Mouse (Mus musculus): ENCODE measurements around the gene Gramd1b. TPM values are rescaled to one million over a fixed set of nuclear protein-coding genes. Genes with fewer than 3 reads are reported as not detected.

The Gramd1b gene
- polyA plus RNA-seq, 1 experiment from 2014 or later, result 5.2 TPM

DNA sequence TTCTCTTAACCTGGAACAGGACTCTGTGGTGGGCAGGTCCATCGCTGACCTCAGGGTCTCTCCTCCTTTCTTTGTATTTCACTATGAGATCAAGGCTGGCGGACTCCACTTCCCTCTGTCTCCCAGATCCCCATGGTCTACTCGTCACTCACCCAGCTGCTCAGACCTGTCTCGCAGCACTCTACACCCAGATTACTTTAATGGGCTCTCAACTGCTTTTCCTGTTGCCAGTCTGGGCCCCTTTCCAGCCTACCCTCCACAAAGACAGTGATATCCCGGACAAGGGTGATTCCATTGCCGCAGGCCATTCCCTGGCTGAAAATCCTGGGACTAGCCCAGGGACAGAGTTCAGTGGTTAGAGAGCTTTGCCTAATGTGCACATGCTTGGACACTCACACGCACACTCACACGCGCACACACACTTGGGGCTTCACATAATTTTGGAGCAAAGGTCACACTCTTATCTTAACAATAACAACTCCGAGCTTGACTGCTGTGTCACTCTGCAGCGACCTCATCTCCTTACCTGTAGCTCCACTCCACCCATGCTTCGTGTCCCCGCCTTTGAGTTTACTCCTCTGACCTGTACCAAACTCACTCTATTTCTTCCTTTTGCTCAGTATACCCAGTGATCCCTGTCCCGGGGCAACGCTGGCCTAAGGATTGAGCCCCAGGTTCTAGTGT lies 110.4 kb downstream of the Gramd1b start:
- no peak overlapping the region for H3K4me3 ChIP-seq (replicated peaks)
- no peaks in the 10 kb centered on the region for H3K4me1 ChIP-seq (replicated peaks)
- WGBS, result 87% methylated on average over 15 of the region's 15 CpGs
- no peaks in the 10 kb centered on the region for H3K36me3 ChIP-seq
- H3K9ac ChIP-seq (replicated peaks), result no peak overlapping the region
- no peak overlapping the region for H3K27ac ChIP-seq
- ATAC-seq (ENCODE audit: insufficient number of reproducible peaks, insufficient read depth, low FRiP score, low TSS enrichment, low read depth), result no peak
- H3K27me3 ChIP-seq, result no peaks in the 10 kb centered on the region
- no peaks in the 10 kb centered on the region for H3K9me3 ChIP-seq
- H3K4me2 ChIP-seq, result no peak overlapping the region

DNA sequence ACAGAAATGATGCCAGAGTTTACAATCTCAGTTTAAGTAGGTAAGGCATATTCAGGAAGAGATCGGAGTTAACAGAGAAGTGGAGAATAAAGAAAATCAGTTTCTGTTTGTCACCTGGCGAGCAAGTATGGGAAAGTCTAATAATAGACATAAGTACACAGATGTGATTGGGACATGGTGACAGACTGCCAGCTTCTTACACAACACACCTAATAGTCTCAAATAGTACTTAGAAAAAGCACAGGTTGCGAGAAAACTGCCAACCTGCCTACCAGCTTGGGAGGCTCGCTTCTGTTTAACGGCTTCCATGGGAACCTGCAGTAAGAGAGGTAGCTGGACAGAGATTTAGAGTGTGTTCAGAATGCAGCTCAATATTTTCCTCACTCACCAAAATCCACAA lies 112.4 kb downstream of the Gramd1b start:
- H3K36me3 ChIP-seq, result no peaks in the 10 kb centered on the region
- no peaks in the 10 kb centered on the region for H3K27me3 ChIP-seq
- no peaks in the 10 kb centered on the region for H3K9me3 ChIP-seq
- no peaks in the 10 kb centered on the region for H3K4me1 ChIP-seq (replicated peaks)
- no peak overlapping the region for H3K4me3 ChIP-seq (replicated peaks)
- no peak overlapping the region for H3K27ac ChIP-seq
- H3K4me2 ChIP-seq, result no peak overlapping the region
- no peak for ATAC-seq (ENCODE audit: insufficient number of reproducible peaks, insufficient read depth, low FRiP score, low TSS enrichment, low read depth)
- WGBS, result 87% methylated on average over 5 of the region's 5 CpGs
- H3K9ac ChIP-seq (replicated peaks), result no peak overlapping the region

DNA sequence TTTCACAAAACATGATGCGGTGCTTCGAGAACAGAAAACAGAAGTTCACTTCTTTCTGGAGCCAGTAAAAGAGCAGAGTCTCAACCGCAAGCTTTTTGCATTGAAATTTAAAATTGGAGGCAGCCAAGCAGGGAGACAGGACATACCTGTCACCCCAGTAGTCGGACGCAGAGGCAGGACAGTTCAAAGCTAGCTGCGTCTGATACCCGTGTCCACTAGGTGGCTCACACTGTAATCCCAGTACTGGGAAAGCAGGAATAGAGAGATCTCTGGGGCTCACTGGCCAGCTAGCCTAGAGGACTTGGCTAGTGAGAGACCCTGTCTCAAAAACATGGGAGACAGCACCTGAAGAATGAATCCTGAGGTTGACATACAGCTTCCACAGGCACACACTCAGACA lies 115.0 kb downstream of the Gramd1b start:
- ATAC-seq (ENCODE audit: insufficient number of reproducible peaks, insufficient read depth, low FRiP score, low TSS enrichment, low read depth), result no peak
- Histone ChIP-seq H3K27ac (no peak overlapping the region), H3K4me3 (replicated peaks) (no peak overlapping the region), H3K4me1 (replicated peaks) (no peaks in the 10 kb centered on the region), H3K9ac (replicated peaks) (no peak overlapping the region), H3K36me3 (no peaks in the 10 kb centered on the region), H3K9me3 (no peaks in the 10 kb centered on the region), H3K4me2 (no peak overlapping the region), H3K27me3 (no peaks in the 10 kb centered on the region)
- WGBS, result 83% methylated on average over 7 of the region's 7 CpGs

DNA sequence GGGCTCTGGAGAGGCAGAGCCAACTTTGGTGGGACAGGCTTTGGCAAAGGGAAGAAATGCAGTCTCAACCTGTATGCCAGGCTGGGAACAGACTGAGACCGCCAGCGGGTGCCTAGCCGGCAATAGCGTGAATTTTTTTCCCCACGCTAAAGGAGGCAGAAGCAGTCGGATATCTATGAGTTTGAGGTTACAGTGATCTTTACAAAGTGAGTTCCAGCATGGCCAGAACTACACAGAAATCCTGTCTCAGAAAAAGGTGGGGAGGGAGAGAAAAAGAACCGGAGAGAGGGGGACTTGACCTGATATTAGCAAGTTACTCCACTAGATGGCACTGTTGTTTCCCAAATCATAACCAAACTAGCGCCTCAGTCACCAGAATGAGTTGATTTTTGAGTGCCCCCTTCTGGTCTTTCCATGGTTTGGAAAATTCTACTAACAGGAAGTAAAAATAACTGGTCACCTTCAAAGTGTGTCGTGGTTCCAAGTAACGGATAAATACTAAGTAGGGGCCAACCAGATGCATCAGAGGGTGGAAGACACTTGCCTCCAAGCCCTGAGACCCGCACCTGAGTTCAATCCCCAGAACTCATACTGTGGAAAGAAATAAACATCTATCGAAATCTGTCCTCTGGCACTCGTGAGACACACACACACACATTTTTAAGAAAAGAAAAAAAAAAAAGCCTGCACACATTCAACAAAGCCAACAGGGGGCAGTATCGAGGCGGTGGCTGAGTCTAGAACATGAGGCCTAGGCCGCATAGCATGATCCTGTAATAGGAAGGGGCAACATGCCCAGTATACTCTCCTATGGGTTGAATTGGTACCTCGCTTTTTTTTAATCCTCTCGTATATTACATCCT lies 116.0 kb downstream of the Gramd1b start:
- no peaks in the 10 kb centered on the region for H3K4me1 ChIP-seq (replicated peaks)
- no peaks in the 10 kb centered on the region for H3K27me3 ChIP-seq
- ATAC-seq (ENCODE audit: insufficient number of reproducible peaks, insufficient read depth, low FRiP score, low TSS enrichment, low read depth), result no peak
- peak overlapping the region; percentile 54; the same call in 1 of the 2 replicates for H3K27ac ChIP-seq
- peak overlapping the region; percentile 87 for H3K4me2 ChIP-seq
- 35% methylated on average over 18 of the region's 18 CpGs for WGBS
- no peaks in the 10 kb centered on the region for H3K36me3 ChIP-seq
- H3K9ac ChIP-seq (replicated peaks), result peak overlapping the region; percentile 64
- H3K4me3 ChIP-seq (replicated peaks), result peak overlapping the region; percentile 53
- H3K9me3 ChIP-seq, result no peaks in the 10 kb centered on the region

DNA sequence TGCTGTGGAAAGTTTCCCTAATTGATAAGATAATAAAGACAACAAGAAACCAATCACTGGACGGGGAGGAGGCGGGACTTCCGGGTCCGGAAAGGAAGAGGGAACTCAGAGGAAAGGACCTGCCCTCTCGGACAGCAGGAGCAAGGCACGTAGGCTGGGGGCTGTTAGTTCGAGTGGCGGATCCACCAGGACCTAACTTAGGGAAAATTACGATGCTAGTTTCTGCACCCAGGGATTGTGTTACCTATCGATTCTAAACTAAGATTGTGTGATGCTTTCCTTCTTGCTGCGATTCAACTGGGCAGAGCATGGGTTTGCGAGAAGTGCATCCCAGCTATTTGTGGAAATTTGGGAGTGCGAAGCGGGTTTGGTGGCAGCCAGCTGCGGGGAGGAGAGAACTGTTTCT lies 116.7 kb downstream of the Gramd1b start:
- Histone ChIP-seq H3K4me2 (peak overlapping the region; percentile 87), H3K9ac (replicated peaks) (peak overlapping the region; percentile 64), H3K27ac (peak overlapping the region; percentile 54; the same call in 1 of the 2 replicates), H3K4me1 (replicated peaks) (no peaks in the 10 kb centered on the region), H3K4me3 (replicated peaks) (peak overlapping the region; percentile 53), H3K36me3 (no peaks in the 10 kb centered on the region), H3K9me3 (no peaks in the 10 kb centered on the region), H3K27me3 (no peaks in the 10 kb centered on the region)
- 1% methylated on average over 15 of the region's 15 CpGs for WGBS
- ATAC-seq (ENCODE audit: insufficient number of reproducible peaks, insufficient read depth, low FRiP score, low TSS enrichment, low read depth), result no peak

DNA sequence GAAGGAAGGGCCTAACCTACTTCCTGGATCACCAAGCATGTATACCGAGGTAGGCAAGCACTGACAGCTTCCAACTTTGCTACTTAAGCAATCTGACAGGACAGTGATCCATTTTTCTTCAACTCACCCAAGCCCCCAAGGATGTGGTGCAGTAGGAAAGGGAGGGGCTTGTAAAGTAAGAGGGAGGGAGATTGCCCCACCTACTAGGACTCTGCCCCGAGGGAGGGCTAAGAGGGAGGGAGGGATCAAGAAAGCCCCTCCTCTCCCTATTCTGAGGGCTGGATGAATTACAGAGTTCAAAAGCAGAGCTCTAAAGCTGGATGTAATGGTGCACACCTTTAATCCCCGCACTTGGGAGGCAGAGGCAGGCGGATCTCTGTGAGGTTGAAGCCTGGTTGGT lies 117.6 kb downstream of the Gramd1b start:
- no peak for ATAC-seq (ENCODE audit: insufficient number of reproducible peaks, insufficient read depth, low FRiP score, low TSS enrichment, low read depth)
- H3K27ac ChIP-seq, result no peak overlapping the region
- 88% methylated on average over 4 of the region's 4 CpGs for WGBS
- no peak overlapping the region for H3K9ac ChIP-seq (replicated peaks)
- H3K9me3 ChIP-seq, result no peaks in the 10 kb centered on the region
- no peak overlapping the region for H3K4me2 ChIP-seq
- no peaks in the 10 kb centered on the region for H3K27me3 ChIP-seq
- 0 out of 2 replicates have a peak, but pooled peaks cover 3% of the 10 kb centered on the region for H3K4me1 ChIP-seq (replicated peaks)
- no peaks in the 10 kb centered on the region for H3K36me3 ChIP-seq
- H3K4me3 ChIP-seq (replicated peaks), result no peak overlapping the region

DNA sequence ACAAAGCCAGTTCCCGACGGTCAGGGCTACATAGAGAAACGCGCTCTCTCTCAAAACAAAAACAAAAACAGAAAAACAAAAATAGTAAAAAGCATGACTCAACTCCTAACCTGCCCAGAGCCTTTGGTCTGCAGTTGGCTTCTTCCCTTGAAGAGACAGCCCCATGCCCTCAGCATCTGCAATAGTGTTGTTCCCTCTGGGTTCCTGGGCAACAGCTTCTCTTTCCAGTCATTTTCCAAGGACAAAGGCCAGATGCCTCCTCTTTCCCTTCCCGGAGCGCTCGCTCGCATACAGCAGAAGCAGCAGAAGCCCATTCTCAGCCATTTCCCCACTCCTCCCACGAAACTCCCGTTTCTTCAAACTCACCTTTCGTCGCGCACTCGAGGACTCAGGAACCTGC lies 118.3 kb downstream of the Gramd1b start:
- Histone ChIP-seq H3K4me1 (replicated peaks) (0 out of 2 replicates have a peak, but pooled peaks cover 3% of the 10 kb centered on the region), H3K4me3 (replicated peaks) (no peak overlapping the region), H3K27ac (no peak overlapping the region), H3K36me3 (no peaks in the 10 kb centered on the region), H3K9ac (replicated peaks) (no peak overlapping the region), H3K9me3 (no peaks in the 10 kb centered on the region), H3K4me2 (no peak overlapping the region), H3K27me3 (no peaks in the 10 kb centered on the region)
- 94% methylated on average over 14 of the region's 14 CpGs for WGBS
- ATAC-seq (ENCODE audit: insufficient number of reproducible peaks, insufficient read depth, low FRiP score, low TSS enrichment, low read depth), result no peak

DNA sequence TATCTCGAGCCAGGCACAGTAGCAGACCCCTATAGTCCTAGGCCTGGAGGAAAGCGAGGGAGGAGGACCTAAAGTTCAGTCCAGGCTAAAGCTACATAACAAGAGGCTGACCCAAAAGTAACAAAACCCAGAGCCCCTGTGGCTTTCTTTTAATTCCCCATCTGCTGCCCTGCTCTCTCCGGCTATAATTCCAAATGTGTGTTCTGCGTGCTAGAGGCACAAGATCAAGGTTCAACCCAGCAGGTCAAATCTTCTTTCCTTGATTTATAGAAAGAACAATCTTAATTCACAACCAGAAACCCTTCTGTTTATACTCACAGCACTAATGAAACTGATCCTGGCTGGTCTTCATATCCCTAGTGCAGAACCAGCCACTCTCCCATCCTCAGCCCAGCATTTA lies 118.9 kb downstream of the Gramd1b start:
- H3K4me3 ChIP-seq (replicated peaks), result no peak overlapping the region
- WGBS, result 80% methylated on average over 4 of the region's 4 CpGs
- no peak overlapping the region for H3K27ac ChIP-seq
- 0 out of 2 replicates have a peak, but pooled peaks cover 3% of the 10 kb centered on the region for H3K4me1 ChIP-seq (replicated peaks)
- no peak for ATAC-seq (ENCODE audit: insufficient number of reproducible peaks, insufficient read depth, low FRiP score, low TSS enrichment, low read depth)
- H3K9me3 ChIP-seq, result no peaks in the 10 kb centered on the region
- no peak overlapping the region for H3K9ac ChIP-seq (replicated peaks)
- no peaks in the 10 kb centered on the region for H3K27me3 ChIP-seq
- H3K36me3 ChIP-seq, result no peaks in the 10 kb centered on the region
- no peak overlapping the region for H3K4me2 ChIP-seq

DNA sequence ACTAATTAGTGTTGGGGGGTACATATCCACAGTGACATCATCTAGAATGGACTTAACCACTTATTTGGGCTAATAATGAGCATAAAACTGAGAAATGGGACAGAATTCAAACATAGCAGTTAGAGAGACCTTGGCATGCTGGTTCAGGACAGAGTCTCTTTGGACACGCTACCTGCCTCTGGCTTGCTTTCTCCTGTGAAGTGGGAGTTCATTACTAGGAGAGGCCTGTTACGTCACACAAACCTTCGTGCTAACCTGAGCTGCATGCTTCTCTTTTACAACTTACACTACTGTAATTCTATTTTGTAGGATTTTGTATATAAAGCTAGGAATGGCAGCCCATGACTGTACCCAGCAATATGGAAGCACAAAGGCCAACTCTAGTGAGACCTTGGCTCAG lies 120.3 kb downstream of the Gramd1b start:
- WGBS, result 90% methylated on average over 3 of the region's 3 CpGs
- Histone ChIP-seq H3K27me3 (no peaks in the 10 kb centered on the region), H3K4me1 (replicated peaks) (0 out of 2 replicates have a peak, but pooled peaks cover 6% of the 10 kb centered on the region), H3K9me3 (no peaks in the 10 kb centered on the region), H3K27ac (no peak overlapping the region), H3K4me2 (no peak overlapping the region), H3K9ac (replicated peaks) (no peak overlapping the region), H3K4me3 (replicated peaks) (no peak overlapping the region), H3K36me3 (no peaks in the 10 kb centered on the region)
- ATAC-seq (ENCODE audit: insufficient number of reproducible peaks, insufficient read depth, low FRiP score, low TSS enrichment, low read depth), result no peak

DNA sequence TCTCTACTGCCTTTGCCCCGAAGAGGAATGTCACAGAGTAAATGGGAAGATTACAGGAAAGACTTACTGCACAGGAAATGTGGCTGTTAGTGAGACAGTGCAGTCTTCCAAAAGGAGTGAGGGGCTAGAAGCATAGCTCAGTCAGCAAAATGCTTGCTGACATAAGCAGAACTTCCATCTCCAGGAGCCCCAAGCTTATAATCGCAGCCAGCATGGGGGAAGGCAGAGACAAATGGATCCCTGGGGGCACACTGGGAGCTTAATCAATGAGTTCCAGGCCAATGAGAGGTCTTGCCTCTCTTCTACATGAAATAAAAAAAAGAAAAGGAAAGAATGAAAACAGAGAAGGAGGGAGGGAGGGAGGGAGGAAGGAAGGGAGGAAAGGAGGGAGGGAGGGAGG lies 122.1 kb downstream of the Gramd1b start:
- Histone ChIP-seq H3K27ac (no peak overlapping the region), H3K36me3 (no peaks in the 10 kb centered on the region), H3K9me3 (no peaks in the 10 kb centered on the region), H3K4me3 (replicated peaks) (no peak overlapping the region), H3K4me1 (replicated peaks) (0 out of 2 replicates have a peak, but pooled peaks cover 6% of the 10 kb centered on the region), H3K4me2 (no peak overlapping the region), H3K27me3 (no peaks in the 10 kb centered on the region), H3K9ac (replicated peaks) (no peak overlapping the region)
- 41% methylated on average over 2 of the region's 2 CpGs for WGBS
- ATAC-seq (ENCODE audit: insufficient number of reproducible peaks, insufficient read depth, low FRiP score, low TSS enrichment, low read depth), result no peak

DNA sequence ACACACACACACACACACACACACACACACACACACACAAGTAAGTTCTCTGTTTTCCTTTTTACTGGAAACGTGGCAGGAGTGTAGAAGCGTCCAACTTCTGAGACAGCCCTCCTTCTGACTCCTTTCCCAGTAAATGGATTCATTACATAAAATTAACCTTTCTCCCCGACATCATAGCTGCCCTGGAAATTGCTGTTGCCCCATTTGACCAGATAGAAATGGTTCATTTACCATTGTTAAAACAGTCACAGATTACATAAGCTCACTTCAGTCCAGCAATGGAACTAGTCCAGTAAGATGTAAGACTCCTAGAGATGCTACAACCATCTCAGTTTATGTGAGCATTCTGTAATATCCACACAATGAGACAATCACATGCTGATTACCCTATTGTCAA lies 122.8 kb downstream of the Gramd1b start:
- Histone ChIP-seq H3K9ac (replicated peaks) (no peak overlapping the region), H3K4me2 (no peak overlapping the region), H3K36me3 (no peaks in the 10 kb centered on the region), H3K4me3 (replicated peaks) (no peak overlapping the region), H3K27me3 (no peaks in the 10 kb centered on the region), H3K4me1 (replicated peaks) (0 out of 2 replicates have a peak, but pooled peaks cover 6% of the 10 kb centered on the region), H3K27ac (peak overlapping the region; percentile 62), H3K9me3 (no peaks in the 10 kb centered on the region)
- no peak for ATAC-seq (ENCODE audit: insufficient number of reproducible peaks, insufficient read depth, low FRiP score, low TSS enrichment, low read depth)
- 54% methylated on average over 3 of the region's 3 CpGs for WGBS

Data from limb, embryonic 12.5 days (tissue).